ENCODE assay signal across 24 mouse cellular contexts in genomic region chr2:131242929-131243328, GRCm38 (mm10).
"Had no signal": no experiment of that assay in that cellular context is flagged by ENCODE, and none has a peak within 500 bp of the region (broad histone marks: within the 10 kb centered on the region; RNA-seq: fewer than 3 reads in every experiment).

No protein-coding gene starts in this region.

- H3K4me1 ChIP-seq: intestine, embryonic 15.5 days; limb, embryonic 12.5 days; limb, embryonic 15.5 days; lung, embryonic 15.5 days; midbrain, embryonic 12.5 days; midbrain, embryonic 15.5 days; neural tube, embryonic 12.5 days; neural tube, embryonic 15.5 days; stomach, embryonic 15.5 days had no signal

- H3K9ac ChIP-seq: intestine, embryonic 15.5 days; limb, embryonic 12.5 days; limb, embryonic 15.5 days; lung, embryonic 15.5 days; midbrain, embryonic 12.5 days; midbrain, embryonic 15.5 days; neural tube, embryonic 12.5 days; neural tube, embryonic 15.5 days; stomach, embryonic 15.5 days had no signal

- H3K9me3 ChIP-seq: intestine, embryonic 15.5 days; limb, embryonic 12.5 days; limb, embryonic 15.5 days; lung, embryonic 15.5 days; midbrain, embryonic 12.5 days; midbrain, embryonic 15.5 days; neural tube, embryonic 12.5 days; neural tube, embryonic 15.5 days; stomach, embryonic 15.5 days had no signal

- ATAC-seq: intestine, embryonic 15.5 days; midbrain, embryonic 15.5 days had no signal

- H3K27me3 ChIP-seq: intestine, embryonic 15.5 days; limb, embryonic 12.5 days; limb, embryonic 15.5 days; lung, embryonic 15.5 days; midbrain, embryonic 12.5 days; midbrain, embryonic 15.5 days; neural tube, embryonic 12.5 days; neural tube, embryonic 15.5 days; stomach, embryonic 15.5 days had no signal

- H3K27ac ChIP-seq: intestine, embryonic 15.5 days; layer of hippocampus, adult 2 months; left cerebral cortex, adult 2 months; limb, embryonic 12.5 days; limb, embryonic 15.5 days; lung, embryonic 15.5 days; midbrain, embryonic 12.5 days; midbrain, embryonic 15.5 days; neural tube, embryonic 12.5 days; neural tube, embryonic 15.5 days; stomach, embryonic 15.5 days had no signal

- H3K4me2 ChIP-seq: intestine, embryonic 15.5 days; limb, embryonic 12.5 days; limb, embryonic 15.5 days; lung, embryonic 15.5 days; midbrain, embryonic 12.5 days; midbrain, embryonic 15.5 days; neural tube, embryonic 12.5 days; neural tube, embryonic 15.5 days; stomach, embryonic 15.5 days had no signal

- H3K4me3 ChIP-seq: intestine, embryonic 15.5 days; layer of hippocampus, adult 2 months; left cerebral cortex, adult 2 months; limb, embryonic 12.5 days; limb, embryonic 15.5 days; lung, embryonic 15.5 days; midbrain, embryonic 12.5 days; midbrain, embryonic 15.5 days; neural tube, embryonic 12.5 days; neural tube, embryonic 15.5 days; stomach, embryonic 15.5 days had no signal

- DNase-seq: kidney, adult 11 months; kidney, adult 8-10 months; kidney, postnatal 14 days; layer of hippocampus, adult 9-11 months; layer of hippocampus, postnatal 36 days; left cerebral cortex, postnatal 4 days; lung, adult 18-20 months; lung, postnatal 10 days; lung, postnatal 4 days; right cerebral cortex, adult 18-20 months; right cerebral cortex, postnatal 14 days; right cerebral cortex, postnatal 4 days; thymus, postnatal 25 days had no signal
